Mouse (Mus musculus) layer of hippocampus, adult 2 months (tissue): ENCODE results near the gene Catsperz. TPM values are rescaled to one million over a fixed set of nuclear protein-coding genes. Genes with fewer than 3 reads are reported as not detected.

ENCODE experiments used
- DNase-seq, 2 experiments: peaks; one replicate each; pipeline ENCODE4 v3.0.0; 2022; ENCODE audit warnings: low spot score in 2 of 2
- H3K27ac ChIP-seq: fragments of 200-600 bp; 2 replicates; pipeline ENCODE4 v1.8.1; 2022
- H3K4me3 ChIP-seq: fragments of 200-600 bp; 2 replicates; pipeline ENCODE4 v1.8.1; 2022; ENCODE audit warnings: mild to moderate bottlenecking
- CTCF ChIP-seq: fragments of 200-600 bp; conservative IDR thresholded peaks from 2 replicates; pipeline ENCODE4 v1.8.1; 2022; ENCODE audit warnings: antibody characterized with exemption, mild to moderate bottlenecking, moderate library complexity
- microRNA-seq, 2 experiments: library from miRNA; unstranded; fragments of <30 nt; microRNA quantifications; one replicate each; pipeline ENCODE4 v1.2.0; 2021
- total RNA-seq, 2 experiments: library from RNA; stranded (reverse); gene quantifications; 2 replicates each; pipeline ENCODE4 v1.2.3; 2021

Catsperz gene
- total RNA-seq, 2 experiments from 2014 or later, result 10.8 to 12.5 TPM

DNA sequence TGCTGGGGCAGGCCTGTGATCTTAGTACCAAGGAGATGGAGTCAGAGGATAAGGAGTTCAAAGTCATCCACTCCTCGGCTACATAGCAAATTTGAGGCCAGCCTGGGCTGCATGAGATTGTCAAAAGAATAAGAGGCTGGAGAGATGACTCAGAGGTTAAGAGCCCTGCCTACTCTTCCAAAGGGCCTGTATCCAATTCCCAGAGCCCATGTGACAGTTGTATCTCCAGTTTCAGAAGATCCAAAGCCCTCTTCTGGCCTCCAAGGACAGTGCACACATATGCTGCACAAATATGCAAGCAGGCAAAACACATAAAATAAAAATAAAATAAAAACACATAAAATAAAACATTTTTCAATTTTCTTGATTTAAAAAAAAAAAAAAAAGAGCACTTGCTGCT is 50.9 kb downstream of the Catsperz start:
- TF ChIP-seq CTCF, result no peak
- no peak for DNase-seq
- no peak overlapping the region for H3K4me3 ChIP-seq
- no peak overlapping the region for H3K27ac ChIP-seq

DNA sequence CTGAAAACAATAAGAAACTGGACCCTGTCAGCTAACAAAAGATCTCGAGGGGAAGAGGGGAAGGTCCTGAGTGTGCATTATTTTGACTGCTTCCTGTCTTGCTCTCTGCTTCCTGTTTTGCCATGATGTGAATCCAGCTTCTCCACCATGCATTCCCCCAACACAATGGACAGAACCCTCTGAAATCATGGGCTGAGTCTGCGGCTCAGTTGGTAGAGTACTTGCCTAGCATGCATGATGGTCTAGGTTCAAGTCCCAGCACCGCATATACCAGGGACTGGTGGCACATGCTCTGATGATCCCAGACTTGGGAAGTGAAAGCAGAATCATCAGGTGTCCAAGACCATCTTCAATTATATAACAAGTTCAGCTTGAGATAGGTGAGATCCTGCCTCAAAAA is 52.5 kb downstream of the Catsperz start:
- Histone ChIP-seq H3K4me3 (no peak overlapping the region), H3K27ac (no peak overlapping the region)
- no peak for TF ChIP-seq CTCF
- DNase-seq, result no peak

Small RNAs within 50 kb of the gene (microRNA-seq; reads per million reads assigned to microRNA genes)
- 4.6 to 8.9 reads per million in 2 experiments for gene Mir6990

Other genes starting within 250 kb of the Catsperz start
- 10 to 100 TPM; 38.3 to 39.1 TPM for gene Rps6ka4, start 84.7 kb downstream of the Catsperz start, total RNA-seq
- 10 to 100 TPM; 14.6 to 15.7 TPM for gene Ccdc88b, start 67.2 kb downstream of the Catsperz start, total RNA-seq
- 10 to 100 TPM; 48.4 to 49.3 TPM for gene Trmt112, start 15.7 kb downstream of the Catsperz start, total RNA-seq
- 100 to 1,000 TPM; 361 to 395 TPM for gene Prdx5, start 15.3 kb downstream of the Catsperz start, total RNA-seq
- 10 to 100 TPM; 56.9 to 63.4 TPM for gene Esrra, start 3.6 kb downstream of the Catsperz start, total RNA-seq
- gene Kcnk4, start 9.1 kb upstream of the Catsperz start, total RNA-seq, result 10 to 100 TPM; 15.3 to 18.2 TPM
- gene Bad, start 16.5 kb upstream of the Catsperz start, total RNA-seq, result 10 to 100 TPM; 43.1 to 43.8 TPM
- 100 to 1,000 TPM in 1 of 2 experiments, 10 to 100 TPM in 1; 100.0 to 105 TPM for gene Gpr137, start 17.1 kb upstream of the Catsperz start, total RNA-seq
- 10 to 100 TPM; 68.2 to 71.4 TPM for gene Ppp1r14b, start 49.6 kb upstream of the Catsperz start, total RNA-seq
- 10 to 100 TPM; 14.8 to 17.4 TPM for gene Plcb3, start 51.1 kb upstream of the Catsperz start, total RNA-seq
- 10 to 100 TPM; 81.1 to 83.7 TPM for gene Fkbp2, start 55.1 kb upstream of the Catsperz start, total RNA-seq
- 10 to 100 TPM; 85.2 to 88.0 TPM for gene Vegfb, start 62.3 kb upstream of the Catsperz start, total RNA-seq
- gene Dnajc4, start 67.2 kb upstream of the Catsperz start, total RNA-seq, result 10 to 100 TPM; 26.1 to 27.6 TPM
- gene Nudt22, start 70.7 kb upstream of the Catsperz start, total RNA-seq, result 10 to 100 TPM; 13.2 to 15.5 TPM
- 10 to 100 TPM; 17.4 to 19.2 TPM for gene Trpt1, start 70.8 kb upstream of the Catsperz start, total RNA-seq
- 1 to 10 TPM; 3.6 to 5.0 TPM for gene Fermt3, start 94.1 kb upstream of the Catsperz start, total RNA-seq
- 100 to 1,000 TPM; 179 to 195 TPM for gene Stip1, start 114.6 kb upstream of the Catsperz start, total RNA-seq
- gene Macrod1, start 131.4 kb upstream of the Catsperz start, total RNA-seq, result 10 to 100 TPM; 20.3 to 22.4 TPM
- 10 to 100 TPM; 17.9 to 19.5 TPM for gene Flrt1, start 180.3 kb upstream of the Catsperz start, total RNA-seq